Mouse (Mus musculus) thymus, postnatal 10 days (tissue): Measurements from ENCODE around the gene Cst9.

Experiments used
- DNase-seq, 2 experiments: peaks; one replicate each; pipeline ENCODE4 v3.0.0; 2021; ENCODE audit warnings: low spot score in 2 of 2

Gene Cst9

DNA sequence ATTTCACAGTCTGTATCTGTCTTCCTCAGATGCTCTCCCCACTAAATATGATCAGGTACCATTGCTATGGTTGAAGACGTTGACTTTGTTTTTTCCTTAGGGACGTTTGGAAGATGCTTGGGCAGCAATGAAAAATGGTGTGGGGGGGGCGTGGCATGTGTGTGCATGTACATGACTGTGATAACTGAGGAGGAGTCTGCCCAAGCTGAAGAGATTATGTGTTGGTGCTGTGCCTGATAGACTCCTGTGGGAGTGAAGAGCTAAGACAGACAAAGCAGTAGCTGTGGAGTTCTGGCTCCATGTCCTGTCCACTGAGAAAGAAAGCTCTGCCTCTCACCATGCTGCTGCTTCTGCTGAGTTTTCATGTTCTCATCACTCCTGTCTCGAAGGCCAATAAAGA lies at the start of gene Cst9:
Gene Cst9 (plus strand): TSS at position 236 of the 400 bp plus-strand sequence.
- DNase-seq, result no peak

- DNase-seq, result no peak
These were observed 45.8 kb upstream of the Cst9 start, which contains the start of gene Cst12 for GRCm38 (mm10) chr2:148789142-148789541. Gene Cst12, plus strand, starts transcription at chr2:148789361.

- no peak for DNase-seq
These were observed 36.5 kb upstream of the Cst9 start, which contains the start of gene Cst8 for GRCm38 (mm10) chr2:148798485-148798884. Gene Cst8, plus strand, starts transcription at chr2:148798785.

GRCm38 (mm10) chr2:148801491-148801921 lies 33.4 kb upstream of the Cst9 start:
- no peak for DNase-seq

DNA sequence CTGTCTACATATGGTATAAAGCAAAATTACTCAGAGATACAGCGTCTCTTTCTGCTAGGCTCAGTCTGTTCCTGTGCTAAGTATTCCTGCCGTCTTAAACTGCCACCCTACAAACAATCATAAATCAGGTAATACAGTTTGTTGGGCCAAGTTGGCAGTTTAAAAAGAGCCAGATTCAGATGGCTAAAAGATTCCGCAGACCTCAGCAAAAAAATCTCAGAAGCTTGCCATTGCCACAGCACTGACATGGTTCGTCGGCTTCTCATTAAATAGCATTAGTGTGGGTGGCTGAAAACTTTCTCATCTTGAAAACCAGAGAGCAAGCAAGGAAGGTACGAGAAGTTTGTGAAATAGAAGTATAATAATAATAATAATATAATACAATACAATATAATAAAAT lies 28.3 kb upstream of the Cst9 start:
- DNase-seq, result no peak

GRCm38 (mm10) chr2:148819909-148820308 lies 15.0 kb upstream of the Cst9 start, which contains the start of gene Cst13:
Gene Cst13, plus strand, starts transcription at chr2:148820081.
- no peak for DNase-seq

DNA sequence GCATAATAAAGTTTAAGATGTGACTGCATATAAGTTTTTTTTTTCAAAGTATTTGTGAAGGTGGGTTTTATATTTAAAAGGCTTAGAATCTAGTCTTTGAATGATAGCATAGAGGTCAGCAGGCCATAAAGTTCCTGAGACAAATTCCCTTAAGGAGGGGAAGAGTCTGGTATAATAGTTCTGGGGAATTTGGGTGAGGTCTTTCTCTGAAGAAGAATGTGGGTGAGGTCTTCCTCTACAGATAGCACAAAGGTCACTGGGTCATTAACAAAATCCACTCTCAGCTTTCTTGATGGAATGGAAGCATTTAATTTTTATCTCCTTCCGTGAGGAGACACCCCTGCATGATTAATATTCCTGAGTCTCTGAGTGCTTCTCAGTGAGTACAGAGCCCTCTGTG lies 9.0 kb upstream of the Cst9 start:
- no peak for DNase-seq

DNA sequence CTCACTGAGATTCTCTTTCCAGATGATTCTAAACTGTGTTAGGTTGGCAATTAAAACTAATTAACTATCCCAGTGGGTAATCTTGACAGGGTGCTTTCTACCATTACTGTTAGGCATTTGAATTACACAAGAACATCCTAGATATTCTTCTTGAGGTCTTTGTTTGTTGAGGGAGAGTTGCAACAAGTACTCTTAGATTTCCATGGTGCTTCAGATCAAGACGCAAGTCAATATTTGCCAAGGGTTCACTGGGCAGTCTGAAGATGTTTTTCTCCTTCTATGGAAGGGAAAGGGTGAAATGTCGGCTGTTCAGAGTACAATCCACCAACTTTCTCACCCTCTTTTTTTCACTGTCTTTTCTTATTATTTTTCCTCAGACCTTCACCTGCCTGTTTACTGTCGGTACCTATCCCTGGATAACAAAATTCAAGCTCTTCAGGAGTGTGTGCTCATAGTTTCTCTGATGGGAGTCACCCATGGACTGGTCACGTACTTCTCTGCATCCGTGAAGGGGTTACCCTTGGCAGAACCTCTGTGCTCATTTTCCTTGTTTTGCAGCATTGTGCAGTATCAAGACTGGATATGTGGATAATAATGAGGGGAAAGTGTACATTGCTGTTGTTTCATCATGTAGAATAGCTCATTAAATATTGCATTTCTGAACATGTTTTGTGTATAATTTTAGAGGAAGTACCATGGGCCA lies 3.3 kb downstream of the Cst9 start:
- DNase-seq, result no peak

DNA sequence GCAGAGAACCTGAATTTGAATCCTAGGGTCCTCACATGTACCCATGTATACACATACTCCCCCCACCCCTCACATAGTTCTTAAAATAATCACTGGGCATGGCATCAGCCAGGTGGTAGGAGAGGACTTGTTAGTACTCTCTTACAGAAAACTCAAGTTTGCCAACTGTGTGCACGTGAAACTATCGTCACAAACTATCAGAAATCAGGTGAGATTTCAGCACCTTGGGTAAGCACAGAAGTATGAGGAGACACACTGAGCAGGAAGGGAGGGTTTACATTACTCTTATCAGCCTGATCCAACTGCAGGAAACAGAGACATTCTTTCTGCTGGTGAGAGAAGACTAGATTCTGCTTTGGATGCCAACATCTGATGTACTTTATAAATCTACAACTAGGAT lies 4.3 kb downstream of the Cst9 start:
- no peak for DNase-seq

GRCm38 (mm10) chr2:148851116-148851906 lies 16.4 kb downstream of the Cst9 start:
- DNase-seq, result peak; percentile 10 to 29

GRCm38 (mm10) chr2:148856630-148857400 lies 21.9 kb downstream of the Cst9 start:
- DNase-seq, result no peak

DNA sequence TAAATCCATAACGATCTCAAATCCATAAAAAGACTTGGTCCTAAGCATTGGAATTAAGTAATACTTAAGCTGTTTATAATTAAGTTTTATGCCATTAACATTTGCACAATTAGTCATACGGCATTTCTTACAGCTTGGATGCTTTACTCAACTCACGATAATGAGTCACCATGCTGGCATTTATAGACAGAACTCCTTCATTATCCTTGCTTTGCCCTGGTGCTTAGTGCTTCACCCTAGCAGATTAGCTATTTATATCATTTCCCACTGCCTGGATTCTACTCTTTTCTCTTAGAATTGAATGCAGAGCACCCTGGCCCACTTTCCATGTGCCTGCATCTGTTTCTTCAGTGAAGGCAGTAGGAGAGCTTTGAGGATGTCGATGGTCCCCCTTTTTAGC lies 22.6 kb downstream of the Cst9 start:
- no peak for DNase-seq

- no peak for DNase-seq
These were observed 26.0 kb downstream of the Cst9 start for GRCm38 (mm10) chr2:148860993-148861392.

GRCm38 (mm10) chr2:148861693-148862092 lies 26.7 kb downstream of the Cst9 start:
- no peak for DNase-seq

GRCm38 (mm10) chr2:148864966-148865365 lies 30.0 kb downstream of the Cst9 start, which contains the start of gene 9230104L09Rik:
Gene 9230104L09Rik, minus strand, starts transcription at chr2:148865038.
- no peak for DNase-seq

GRCm38 (mm10) chr2:148868959-148869358 lies 34.0 kb downstream of the Cst9 start:
- no peak for DNase-seq

DNA sequence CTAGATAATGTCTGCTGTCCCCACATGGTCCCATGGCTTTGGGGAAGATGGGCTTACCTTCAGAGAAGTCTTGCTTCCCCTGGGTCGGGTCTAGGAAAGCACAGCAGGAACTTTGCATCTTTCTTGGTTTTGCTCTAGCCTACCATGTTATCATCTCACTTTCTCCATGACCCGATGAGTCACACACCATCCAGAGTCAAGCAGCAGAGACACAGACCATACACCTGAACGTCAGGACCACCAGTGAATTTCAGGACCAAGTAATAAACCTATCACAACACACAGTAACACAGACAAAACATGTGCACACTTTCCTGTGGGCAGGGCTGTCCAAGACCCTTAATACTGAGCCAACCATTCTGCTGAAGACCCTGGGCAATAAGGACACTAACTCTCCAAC lies 35.6 kb downstream of the Cst9 start:
- no peak for DNase-seq

- DNase-seq, result no peak
These were observed 37.9 kb downstream of the Cst9 start for GRCm38 (mm10) chr2:148872860-148873259.

- no peak for DNase-seq
These were observed 39.3 kb downstream of the Cst9 start for GRCm38 (mm10) chr2:148874224-148874616.

- no peak for DNase-seq
These were observed 39.8 kb downstream of the Cst9 start for GRCm38 (mm10) chr2:148874617-148875334.

DNA sequence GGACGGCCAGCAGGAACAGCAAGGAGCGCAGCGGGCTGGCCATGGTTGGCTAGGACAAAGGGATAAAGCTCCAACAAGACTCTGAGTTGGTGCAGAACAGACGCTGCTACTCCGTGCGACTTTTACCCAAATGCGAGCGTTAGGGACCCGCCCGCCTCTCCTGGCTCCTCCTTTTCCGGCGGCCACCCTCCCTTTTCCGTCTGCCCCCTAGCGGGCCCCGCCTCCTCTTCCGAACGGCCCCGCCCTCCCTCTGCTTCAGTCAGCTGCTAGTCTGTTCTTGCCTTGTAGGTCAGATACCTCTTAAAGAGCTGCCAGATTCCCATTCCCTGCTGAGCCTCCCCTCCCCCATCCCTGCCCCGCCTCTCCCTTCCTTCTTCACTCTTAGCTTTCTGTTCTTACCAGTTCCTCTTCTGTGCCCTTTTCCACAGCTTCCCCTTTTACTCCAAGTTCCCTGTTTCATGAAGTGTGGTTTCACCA lies 40.4 kb downstream of the Cst9 start, which contains the start of gene Cst3:
Gene Cst3 (minus strand): TSS at position 358 of the 477 bp plus-strand sequence.
- DNase-seq, result peak; percentile 78 to 87
